Mouse (Mus musculus): ENCODE measurements at regions not wholly inside any gene's neighbourhood (a gene's known extent, or its start where the extent isn't known, plus 50 kb on each side); places are given as distances from the start of the nearest gene placed in this dataset.

GRCm38 (mm10) chr4:124110705-124111104 is 192.9 kb upstream of the 4930535I16Rik start:
- 65% methylated on average over 8 of the region's 8 CpGs for WGBS
- H3K4me1 ChIP-seq = 0 out of 2 replicates have a peak, but pooled peaks cover 4% of the 10 kb centered on the region
- no peaks in the 10 kb centered on the region for H3K27me3 ChIP-seq (ENCODE audit: poor library complexity, severe bottlenecking)
- H3K9me3 ChIP-seq = peaks cover 3% of the 10 kb centered on the region; the same call in 1 of the 2 replicates
- no peak overlapping the region for H3K27ac ChIP-seq
- no peak overlapping the region for H3K4me3 ChIP-seq
- H3K36me3 ChIP-seq (replicated peaks) = no peaks in the 10 kb centered on the region
- DNase-seq (ENCODE audit: extremely low spot score, low spot score) = peak; percentile 29

GRCm38 (mm10) chr4:124109371-124109770 is 191.5 kb upstream of the 4930535I16Rik start:
- no peak overlapping the region for H3K27ac ChIP-seq
- H3K9me3 ChIP-seq = peaks cover 3% of the 10 kb centered on the region; the same call in 1 of the 2 replicates
- DNase-seq (ENCODE audit: extremely low spot score, low spot score) = no peak
- H3K4me1 ChIP-seq = 0 out of 2 replicates have a peak, but pooled peaks cover 4% of the 10 kb centered on the region
- H3K27me3 ChIP-seq (ENCODE audit: poor library complexity, severe bottlenecking) = no peaks in the 10 kb centered on the region
- H3K36me3 ChIP-seq (replicated peaks) = no peaks in the 10 kb centered on the region
- H3K4me3 ChIP-seq = no peak overlapping the region
- 88% methylated on average over 3 of the region's 3 CpGs for WGBS

- H3K27ac ChIP-seq = no peak overlapping the region
- H3K4me1 ChIP-seq = peaks cover 23% of the 10 kb centered on the region
- no peaks in the 10 kb centered on the region for H3K9me3 ChIP-seq
- 39% methylated on average over 2 of the region's 2 CpGs for WGBS
- H3K4me3 ChIP-seq = no peak overlapping the region
- H3K27me3 ChIP-seq (ENCODE audit: poor library complexity, severe bottlenecking) = peaks cover 2% of the 10 kb centered on the region; the same call in 1 of the 2 replicates
- no peaks in the 10 kb centered on the region for H3K36me3 ChIP-seq (replicated peaks)
- DNase-seq (ENCODE audit: extremely low spot score, low spot score) = peak; percentile 25
Measured at GRCm38 (mm10) chr4:124102684-124103083, 184.9 kb upstream of the 4930535I16Rik start.

- Histone ChIP-seq H3K9me3 (0 out of 2 replicates have a peak, but pooled peaks cover 2% of the 10 kb centered on the region), H3K27me3 (ENCODE audit: poor library complexity, severe bottlenecking) (no peaks in the 10 kb centered on the region), H3K4me1 (no peaks in the 10 kb centered on the region), H3K36me3 (replicated peaks) (no peaks in the 10 kb centered on the region), H3K27ac (no peak overlapping the region), H3K4me3 (no peak overlapping the region)
- WGBS = 92% methylated on average over 7 of the region's 7 CpGs
- no peak for DNase-seq (ENCODE audit: extremely low spot score, low spot score)
Measured at GRCm38 (mm10) chr4:124086801-124087200, 169.0 kb upstream of the 4930535I16Rik start.

GRCm38 (mm10) chr4:124086254-124086653 is 168.4 kb upstream of the 4930535I16Rik start:
- no peak overlapping the region for H3K27ac ChIP-seq
- H3K4me3 ChIP-seq = no peak overlapping the region
- no peaks in the 10 kb centered on the region for H3K36me3 ChIP-seq (replicated peaks)
- no peaks in the 10 kb centered on the region for H3K27me3 ChIP-seq (ENCODE audit: poor library complexity, severe bottlenecking)
- WGBS = 91% methylated on average over 7 of the region's 7 CpGs
- 0 out of 2 replicates have a peak, but pooled peaks cover 2% of the 10 kb centered on the region for H3K9me3 ChIP-seq
- DNase-seq (ENCODE audit: extremely low spot score, low spot score) = no peak
- peaks cover 3% of the 10 kb centered on the region; the same call in 1 of the 2 replicates for H3K4me1 ChIP-seq

- Histone ChIP-seq H3K36me3 (replicated peaks) (no peaks in the 10 kb centered on the region), H3K4me3 (no peak overlapping the region), H3K9me3 (0 out of 2 replicates have a peak, but pooled peaks cover 2% of the 10 kb centered on the region), H3K4me1 (peaks cover 6% of the 10 kb centered on the region; the same call in 1 of the 2 replicates), H3K27me3 (ENCODE audit: poor library complexity, severe bottlenecking) (no peaks in the 10 kb centered on the region), H3K27ac (no peak overlapping the region)
- no peak for DNase-seq (ENCODE audit: extremely low spot score, low spot score)
- WGBS = 80% methylated on average over 3 of the region's 3 CpGs
Measured at GRCm38 (mm10) chr4:124079603-124080002, 161.8 kb upstream of the 4930535I16Rik start.

- Histone ChIP-seq H3K9me3 (no peaks in the 10 kb centered on the region), H3K36me3 (replicated peaks) (no peaks in the 10 kb centered on the region), H3K4me3 (no peak overlapping the region), H3K27ac (no peak overlapping the region), H3K27me3 (ENCODE audit: poor library complexity, severe bottlenecking) (no peaks in the 10 kb centered on the region), H3K4me1 (no peaks in the 10 kb centered on the region)
- 72% methylated on average over 5 of the region's 5 CpGs for WGBS
- no peak for DNase-seq (ENCODE audit: extremely low spot score, low spot score)
Measured at GRCm38 (mm10) chr4:124075551-124075950, 157.7 kb upstream of the 4930535I16Rik start.

- no peak overlapping the region for H3K4me3 ChIP-seq
- no peaks in the 10 kb centered on the region for H3K4me1 ChIP-seq
- WGBS = 81% methylated on average over 1 of the region's 1 CpGs
- no peaks in the 10 kb centered on the region for H3K9me3 ChIP-seq
- no peaks in the 10 kb centered on the region for H3K27me3 ChIP-seq (ENCODE audit: poor library complexity, severe bottlenecking)
- no peaks in the 10 kb centered on the region for H3K36me3 ChIP-seq (replicated peaks)
- H3K27ac ChIP-seq = no peak overlapping the region
- no peak for DNase-seq (ENCODE audit: extremely low spot score, low spot score)
Measured at GRCm38 (mm10) chr4:124073646-124074045, 155.8 kb upstream of the 4930535I16Rik start.

GRCm38 (mm10) chr4:124064601-124065000 is 146.8 kb upstream of the 4930535I16Rik start:
- no peaks in the 10 kb centered on the region for H3K36me3 ChIP-seq (replicated peaks)
- whole genome bisulfite sequencing = 93% methylated on average over 3 of the region's 3 CpGs
- no peaks in the 10 kb centered on the region for H3K27me3 ChIP-seq (ENCODE audit: poor library complexity, severe bottlenecking)
- no peak overlapping the region for H3K4me3 ChIP-seq
- no peak for DNase-seq (ENCODE audit: extremely low spot score, low spot score)
- H3K4me1 ChIP-seq = no peaks in the 10 kb centered on the region
- no peak overlapping the region for H3K27ac ChIP-seq
- no peaks in the 10 kb centered on the region for H3K9me3 ChIP-seq

- 77% methylated on average over 4 of the region's 4 CpGs for WGBS
- H3K4me3 ChIP-seq = no peak overlapping the region
- no peaks in the 10 kb centered on the region for H3K36me3 ChIP-seq (replicated peaks)
- H3K4me1 ChIP-seq = no peaks in the 10 kb centered on the region
- no peaks in the 10 kb centered on the region for H3K9me3 ChIP-seq
- DNase-seq (ENCODE audit: extremely low spot score, low spot score) = no peak
- H3K27ac ChIP-seq = no peak overlapping the region
- H3K27me3 ChIP-seq (ENCODE audit: poor library complexity, severe bottlenecking) = no peaks in the 10 kb centered on the region
Measured at GRCm38 (mm10) chr4:124063269-124064100, 145.7 kb upstream of the 4930535I16Rik start.

GRCm38 (mm10) chr4:124057607-124058006 is 139.8 kb upstream of the 4930535I16Rik start:
- no peaks in the 10 kb centered on the region for H3K36me3 ChIP-seq (replicated peaks)
- H3K4me3 ChIP-seq = no peak overlapping the region
- H3K9me3 ChIP-seq = no peaks in the 10 kb centered on the region
- H3K27me3 ChIP-seq (ENCODE audit: poor library complexity, severe bottlenecking) = no peaks in the 10 kb centered on the region
- no peak for DNase-seq (ENCODE audit: extremely low spot score, low spot score)
- WGBS = 94% methylated on average over 8 of the region's 8 CpGs
- H3K27ac ChIP-seq = no peak overlapping the region
- no peaks in the 10 kb centered on the region for H3K4me1 ChIP-seq

GRCm38 (mm10) chr4:124054240-124054760 is 136.5 kb upstream of the 4930535I16Rik start:
- Histone ChIP-seq H3K4me1 (no peaks in the 10 kb centered on the region), H3K9me3 (peaks cover 7% of the 10 kb centered on the region; the same call in 1 of the 2 replicates), H3K27me3 (ENCODE audit: poor library complexity, severe bottlenecking) (no peaks in the 10 kb centered on the region), H3K36me3 (replicated peaks) (no peaks in the 10 kb centered on the region), H3K4me3 (no peak overlapping the region), H3K27ac (no peak overlapping the region)
- no peak for DNase-seq (ENCODE audit: extremely low spot score, low spot score)
- WGBS = 83% methylated on average over 1 of the region's 1 CpGs
